Mouse (Mus musculus) stomach, embryonic 16.5 days (tissue): ENCODE results near the gene Svip. TPM values are rescaled to one million over a fixed set of nuclear protein-coding genes. Genes with fewer than 3 reads are reported as not detected.

Experiments used
- ATAC-seq: fragments of 200-750 bp; cut with Nextera tagmentation; 2 replicates; pipeline ENCODE4 v1.8.0; 2017; ENCODE audit warnings: moderate number of reproducible peaks, moderate TSS enrichment; ENCODE audit not compliant: insufficient read depth, low FRiP score
- H3K27ac ChIP-seq: fragments of 300-500 bp; sonication (generic); 2 replicates; pipeline ENCODE4 v1.5.1; 2014; ENCODE audit warnings: low read length
- H3K27me3 ChIP-seq: fragments of 300-500 bp; sonication (generic); 2 replicates; pipeline ENCODE4 v1.6.1; 2014; ENCODE audit warnings: low read length, control low read depth, mixed read lengths; ENCODE audit not compliant: control insufficient read depth, insufficient read depth
- H3K36me3 ChIP-seq: fragments of 300-500 bp; sonication (generic); 2 replicates; pipeline ENCODE4 v1.6.1; 2014; ENCODE audit warnings: low read length; ENCODE audit not compliant: control insufficient read depth, insufficient read depth
- H3K4me1 ChIP-seq: fragments of 300-500 bp; sonication (generic); 2 replicates; pipeline ENCODE4 v1.6.1; 2014; ENCODE audit warnings: low read length, control low read depth, mixed read lengths; ENCODE audit not compliant: control insufficient read depth, insufficient read depth
- H3K4me2 ChIP-seq: fragments of 300-500 bp; sonication (generic); 2 replicates; pipeline ENCODE4 v1.6.1; 2014; ENCODE audit warnings: low read depth, low read length, mixed read lengths
- H3K4me3 ChIP-seq: fragments of 300-500 bp; sonication (generic); replicated peaks from 2 replicates; pipeline ENCODE4 v1.5.1; 2014; ENCODE audit warnings: mild to moderate bottlenecking, low read length
- H3K9ac ChIP-seq: fragments of 300-500 bp; sonication (generic); 2 replicates; pipeline ENCODE4 v1.6.1; 2014; ENCODE audit warnings: low read length
- H3K9me3 ChIP-seq: fragments of 300-500 bp; sonication (generic); replicated peaks from 2 replicates; pipeline ENCODE4 v1.6.1; 2016; ENCODE audit warnings: low read length, control low read depth; ENCODE audit not compliant: control insufficient read depth
- WGBS: fragments of 180-500 bp; shearing (Covaris S2); extraction: QIAGEN DNeasy Blood & Tissue Kit; methylation state at CpG from one replicate; pipeline ENCODE4 v1.1.7; 2014; 5-methylcytosine and 5-hydroxymethylcytosine counted together
- polyA plus RNA-seq: library from polyadenylated mRNA; unstranded; fragments of >200 nt; fragmentation: Nextera tagmentation; extraction: Ambion mirVana; gene quantifications from 2 replicates; pipeline ENCODE4 v1.2.1, GENCODE M21; 2015

Svip gene
- polyA plus RNA-seq, 1 experiment from 2014 or later = 18.2 TPM

DNA sequence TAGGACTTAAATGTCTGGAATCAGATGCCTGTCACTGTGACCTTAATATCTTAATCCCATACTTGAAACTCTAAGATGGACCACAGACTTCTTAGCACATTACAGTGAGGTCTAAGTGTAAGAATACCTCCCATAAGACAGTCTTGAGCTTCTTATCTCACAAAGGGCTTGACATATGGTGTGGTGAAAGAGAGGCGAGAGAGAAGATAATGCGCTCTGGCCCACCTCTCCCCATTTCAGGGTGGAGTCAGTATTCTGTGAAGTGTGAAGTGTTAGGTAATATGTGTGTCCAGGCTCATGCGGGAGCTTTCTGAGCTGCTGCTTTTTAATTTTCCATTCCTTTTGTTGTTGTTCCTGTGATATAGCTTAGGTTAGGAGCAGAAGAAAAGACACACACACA lies 14.8 kb downstream of the Svip start:
- Histone ChIP-seq H3K27ac (no peak overlapping the region), H3K9ac (no peak overlapping the region), H3K4me2 (no peak overlapping the region), H3K36me3 (no peaks in the 10 kb centered on the region), H3K4me3 (no peak overlapping the region), H3K4me1 (no peaks in the 10 kb centered on the region), H3K9me3 (no peaks in the 10 kb centered on the region), H3K27me3 (no peaks in the 10 kb centered on the region)
- ATAC-seq = no peak
- WGBS = 78% methylated on average over 3 of the region's 3 CpGs

DNA sequence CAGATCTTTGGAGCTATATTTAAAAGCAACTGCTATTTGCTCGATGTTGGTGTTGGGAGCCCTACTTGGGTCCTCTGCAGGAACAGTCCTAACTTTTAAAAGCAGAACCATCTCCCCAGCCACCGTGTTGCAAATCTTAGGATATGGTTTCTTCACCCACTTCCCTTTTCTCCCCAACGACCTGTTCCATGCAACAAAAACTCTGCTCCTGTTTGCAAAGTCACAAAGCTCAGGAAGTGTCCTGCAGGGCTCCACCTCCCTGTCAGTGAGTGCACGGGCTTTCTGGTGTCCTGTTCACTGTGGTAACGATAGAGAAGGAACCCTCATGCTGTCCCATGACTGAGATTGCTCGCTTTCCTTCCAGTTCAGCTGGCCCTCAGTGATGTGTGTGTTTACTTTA lies 18.9 kb downstream of the Svip start:
- H3K4me2 ChIP-seq = no peak overlapping the region
- WGBS = 57% methylated on average over 6 of the region's 6 CpGs
- no peaks in the 10 kb centered on the region for H3K4me1 ChIP-seq
- H3K4me3 ChIP-seq = no peak overlapping the region
- H3K36me3 ChIP-seq = no peaks in the 10 kb centered on the region
- H3K9me3 ChIP-seq = no peaks in the 10 kb centered on the region
- ATAC-seq = no peak
- H3K9ac ChIP-seq = no peak overlapping the region
- no peaks in the 10 kb centered on the region for H3K27me3 ChIP-seq
- no peak overlapping the region for H3K27ac ChIP-seq

- Histone ChIP-seq H3K4me1 (no peaks in the 10 kb centered on the region), H3K4me3 (no peak overlapping the region), H3K36me3 (no peaks in the 10 kb centered on the region), H3K27ac (no peak overlapping the region), H3K4me2 (no peak overlapping the region), H3K9me3 (no peaks in the 10 kb centered on the region), H3K27me3 (no peaks in the 10 kb centered on the region), H3K9ac (no peak overlapping the region)
- no peak for ATAC-seq
- WGBS = 84% methylated on average over 6 of the region's 6 CpGs
These were observed 20.1 kb downstream of the Svip start for GRCm38 (mm10) chr7:51985763-51986162.

GRCm38 (mm10) chr7:51982303-51982702 lies 23.5 kb downstream of the Svip start:
- Histone ChIP-seq H3K9ac (no peak overlapping the region), H3K36me3 (no peaks in the 10 kb centered on the region), H3K4me2 (no peak overlapping the region), H3K4me3 (no peak overlapping the region), H3K27me3 (no peaks in the 10 kb centered on the region), H3K27ac (no peak overlapping the region), H3K9me3 (no peaks in the 10 kb centered on the region), H3K4me1 (no peaks in the 10 kb centered on the region)
- WGBS = 16% methylated on average over 1 of the region's 1 CpGs
- ATAC-seq = no peak

DNA sequence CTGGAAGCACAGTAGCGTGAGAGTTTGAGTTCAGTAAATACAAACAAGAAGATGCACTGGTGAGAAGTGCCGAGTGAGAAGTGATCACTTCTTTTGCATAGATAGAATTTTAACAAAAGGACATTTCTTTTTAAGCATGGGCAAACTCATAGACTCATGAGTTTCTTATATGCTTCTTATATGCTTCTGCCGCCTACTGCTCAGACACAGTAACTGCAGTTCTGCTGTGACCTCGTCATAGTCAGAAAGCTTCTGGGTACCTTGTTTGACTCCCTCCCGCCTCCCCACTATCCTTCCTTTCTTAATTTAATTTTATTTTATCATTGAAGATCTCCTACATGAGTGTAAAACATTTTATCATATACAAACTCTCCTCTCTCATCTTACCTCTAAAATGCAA lies 26.5 kb downstream of the Svip start:
- Histone ChIP-seq H3K4me2 (no peak overlapping the region), H3K4me3 (no peak overlapping the region), H3K9ac (no peak overlapping the region), H3K27ac (no peak overlapping the region), H3K4me1 (no peaks in the 10 kb centered on the region), H3K9me3 (no peaks in the 10 kb centered on the region), H3K36me3 (no peaks in the 10 kb centered on the region), H3K27me3 (no peaks in the 10 kb centered on the region)
- 48% methylated on average over 5 of the region's 5 CpGs for WGBS
- no peak for ATAC-seq

DNA sequence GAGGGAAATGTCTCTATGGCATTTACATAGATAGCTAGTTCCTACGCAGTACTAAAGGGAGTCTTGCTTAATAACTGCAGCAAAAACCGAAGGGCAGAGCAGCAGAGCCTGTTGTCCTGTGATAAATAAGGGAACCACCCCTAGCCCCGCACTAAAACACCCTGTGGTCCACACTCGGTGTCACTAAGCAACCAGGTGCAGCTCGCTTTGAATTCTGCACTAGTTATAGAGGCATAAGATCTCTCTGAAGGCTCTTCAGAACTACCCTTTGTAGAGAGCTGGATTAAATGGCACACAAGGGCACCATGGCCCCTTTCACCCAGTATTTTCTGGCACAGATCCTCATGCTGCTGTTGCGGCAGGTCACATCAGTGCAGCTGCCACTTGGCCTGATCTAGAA lies 30.6 kb downstream of the Svip start:
- Histone ChIP-seq H3K36me3 (no peaks in the 10 kb centered on the region), H3K27ac (no peak overlapping the region), H3K4me3 (no peak overlapping the region), H3K4me2 (no peak overlapping the region), H3K27me3 (no peaks in the 10 kb centered on the region), H3K9me3 (no peaks in the 10 kb centered on the region), H3K9ac (no peak overlapping the region), H3K4me1 (no peaks in the 10 kb centered on the region)
- ATAC-seq = no peak
- WGBS = 74% methylated on average over 6 of the region's 6 CpGs

DNA sequence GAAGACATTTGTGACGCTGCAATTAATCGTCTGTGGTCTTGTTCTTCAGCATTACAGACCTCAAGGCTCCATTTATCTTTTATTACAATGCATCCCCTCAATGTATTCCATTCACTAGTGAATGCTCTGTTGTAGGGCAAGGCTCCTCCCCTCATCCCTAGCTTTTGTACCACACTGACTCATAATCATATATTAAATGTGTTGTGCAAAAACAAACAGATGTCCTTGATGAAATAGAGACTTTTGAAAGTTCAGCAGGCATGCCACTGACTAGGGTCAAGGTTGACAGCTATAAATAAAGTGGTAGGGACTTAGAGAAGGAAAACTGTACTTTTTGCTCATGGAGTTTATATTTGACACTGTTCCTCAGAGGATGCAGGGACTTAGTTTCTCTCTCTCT lies 32.3 kb downstream of the Svip start:
- H3K27ac ChIP-seq = no peak overlapping the region
- no peak for ATAC-seq
- H3K4me3 ChIP-seq = no peak overlapping the region
- H3K36me3 ChIP-seq = no peaks in the 10 kb centered on the region
- no peaks in the 10 kb centered on the region for H3K9me3 ChIP-seq
- no peaks in the 10 kb centered on the region for H3K4me1 ChIP-seq
- no peaks in the 10 kb centered on the region for H3K27me3 ChIP-seq
- no peak overlapping the region for H3K9ac ChIP-seq
- 81% methylated on average over 2 of the region's 2 CpGs for whole genome bisulfite sequencing
- H3K4me2 ChIP-seq = no peak overlapping the region

DNA sequence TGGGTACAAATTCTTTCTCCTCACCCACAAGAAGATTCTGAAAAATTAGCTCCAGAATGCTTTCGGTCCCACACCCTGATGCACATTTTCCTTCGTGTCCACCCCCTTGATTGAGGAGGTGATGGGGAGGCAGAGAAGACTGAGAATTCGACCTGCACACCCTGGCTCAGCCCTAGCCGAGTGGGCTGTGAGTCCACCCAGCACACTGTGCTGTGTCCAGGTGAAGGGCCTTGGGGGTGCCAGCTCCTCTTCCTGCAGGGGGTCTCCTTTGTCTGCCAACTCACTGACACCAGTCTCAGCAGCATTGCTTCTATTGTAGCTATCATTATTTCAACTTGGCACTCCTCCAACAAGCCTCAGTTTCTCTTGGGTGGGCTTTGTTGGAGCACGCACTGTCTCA lies 32.7 kb downstream of the Svip start:
- no peak overlapping the region for H3K4me3 ChIP-seq
- WGBS = 68% methylated on average over 5 of the region's 5 CpGs
- ATAC-seq = no peak
- H3K4me1 ChIP-seq = no peaks in the 10 kb centered on the region
- no peak overlapping the region for H3K9ac ChIP-seq
- H3K36me3 ChIP-seq = no peaks in the 10 kb centered on the region
- H3K4me2 ChIP-seq = no peak overlapping the region
- no peaks in the 10 kb centered on the region for H3K9me3 ChIP-seq
- H3K27ac ChIP-seq = no peak overlapping the region
- no peaks in the 10 kb centered on the region for H3K27me3 ChIP-seq

- Histone ChIP-seq H3K4me2 (no peak overlapping the region), H3K27me3 (no peaks in the 10 kb centered on the region), H3K4me3 (no peak overlapping the region), H3K27ac (no peak overlapping the region), H3K36me3 (no peaks in the 10 kb centered on the region), H3K9ac (no peak overlapping the region), H3K9me3 (no peaks in the 10 kb centered on the region), H3K4me1 (no peaks in the 10 kb centered on the region)
- WGBS = 32% methylated on average over 6 of the region's 6 CpGs
- no peak for ATAC-seq
These were observed 33.5 kb downstream of the Svip start for GRCm38 (mm10) chr7:51972252-51972855.

GRCm38 (mm10) chr7:51969379-51969778 lies 36.4 kb downstream of the Svip start:
- Histone ChIP-seq H3K27ac (no peak overlapping the region), H3K4me2 (no peak overlapping the region), H3K4me3 (no peak overlapping the region), H3K27me3 (no peaks in the 10 kb centered on the region), H3K36me3 (no peaks in the 10 kb centered on the region), H3K9me3 (no peaks in the 10 kb centered on the region), H3K9ac (no peak overlapping the region), H3K4me1 (no peaks in the 10 kb centered on the region)
- ATAC-seq = no peak
